Mouse (Mus musculus) intestine, embryonic 15.5 days (tissue): ENCODE measurements around the gene St3gal5. TPM values are rescaled to one million over a fixed set of nuclear protein-coding genes. Genes with fewer than 3 reads are reported as not detected.
"Not testable (repeated sequence)": the region's sequence is repeated elsewhere in the genome, so short reads cannot be mapped to it uniquely, and the experiment has no call there.

Experiments used
- ATAC-seq: fragments of 200-750 bp; cut with Nextera tagmentation; 2 replicates; pipeline ENCODE4 v1.8.0; 2017; ENCODE audit warnings: moderate TSS enrichment, moderate library complexity
- H3K27ac ChIP-seq: fragments of 300-500 bp; sonication (generic); 2 replicates; pipeline ENCODE4 v1.5.1; 2015; ENCODE audit warnings: mild to moderate bottlenecking, inconsistent platforms
- H3K27me3 ChIP-seq: fragments of 300-500 bp; sonication (generic); replicated peaks from 2 replicates; pipeline ENCODE4 v1.6.1; 2015; ENCODE audit warnings: inconsistent platforms
- H3K36me3 ChIP-seq: fragments of 300-500 bp; sonication (generic); 2 replicates; pipeline ENCODE4 v1.6.1; 2015; ENCODE audit warnings: inconsistent platforms
- H3K4me1 ChIP-seq: fragments of 300-500 bp; sonication (generic); replicated peaks from 2 replicates; pipeline ENCODE4 v1.6.1; 2015; ENCODE audit warnings: inconsistent platforms
- H3K4me2 ChIP-seq: fragments of 300-500 bp; sonication (generic); replicated peaks from 2 replicates; pipeline ENCODE4 v1.6.1; 2015; ENCODE audit warnings: mild to moderate bottlenecking, inconsistent platforms
- H3K4me3 ChIP-seq: fragments of 300-500 bp; sonication (generic); replicated peaks from 2 replicates; pipeline ENCODE4 v1.5.1; 2015; ENCODE audit warnings: inconsistent platforms
- H3K9ac ChIP-seq: fragments of 300-500 bp; sonication (generic); 2 replicates; pipeline ENCODE4 v1.6.1; 2015; ENCODE audit warnings: inconsistent platforms
- H3K9me3 ChIP-seq: fragments of 300-500 bp; sonication (generic); 2 replicates; pipeline ENCODE4 v1.6.1; 2016; ENCODE audit warnings: inconsistent platforms
- WGBS: fragments of 180-500 bp; shearing (Covaris S2); methylation state at CpG from one replicate; pipeline ENCODE4 v1.1.7; 2015; 5-methylcytosine and 5-hydroxymethylcytosine counted together
- polyA plus RNA-seq: library from polyadenylated mRNA; unstranded; fragments of >200 nt; fragmentation: Nextera tagmentation; extraction: Ambion mirVana; gene quantifications from 2 replicates; pipeline ENCODE4 v1.2.1, GENCODE M21; 2015

The St3gal5 gene
- polyA plus RNA-seq, 1 experiment from 2014 or later, result 19.4 TPM

DNA sequence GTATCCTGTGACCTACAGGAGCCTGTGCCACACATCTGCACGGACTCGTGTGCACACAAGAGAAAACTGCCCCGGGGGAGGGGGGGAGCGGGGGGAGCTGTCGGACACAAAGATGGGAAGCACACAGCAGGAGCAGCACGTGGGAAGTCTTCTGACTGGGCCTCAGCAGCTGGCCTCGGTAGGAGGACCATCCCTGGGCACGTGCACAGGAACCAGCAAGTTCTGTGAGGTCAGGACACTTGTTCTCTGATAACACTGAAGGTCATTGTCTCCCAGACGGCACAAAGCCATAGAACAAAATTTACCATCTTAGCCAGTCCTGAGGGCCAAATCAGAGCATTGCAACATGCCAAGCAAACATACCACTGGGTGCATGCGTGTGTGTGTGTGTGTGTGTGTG, 43.8 kb downstream of the St3gal5 start:
- H3K36me3 ChIP-seq, result no peaks in the 10 kb centered on the region; the same call in 1 of the 2 replicates
- no peaks in the 10 kb centered on the region for H3K27me3 ChIP-seq
- no peak for ATAC-seq
- H3K4me3 ChIP-seq, result no peak overlapping the region
- no peak overlapping the region for H3K27ac ChIP-seq
- WGBS, result 62% methylated on average over 10 of the region's 10 CpGs
- no peaks in the 10 kb centered on the region for H3K9me3 ChIP-seq
- 0 out of 2 replicates have a peak, but pooled peaks cover 3% of the 10 kb centered on the region for H3K4me1 ChIP-seq
- H3K9ac ChIP-seq, result no peak overlapping the region
- H3K4me2 ChIP-seq, result no peak overlapping the region

- no peaks in the 10 kb centered on the region for H3K9me3 ChIP-seq
- WGBS, result 91% methylated on average over 4 of the region's 4 CpGs
- no peaks in the 10 kb centered on the region; the same call in 1 of the 2 replicates for H3K36me3 ChIP-seq
- H3K9ac ChIP-seq, result no peak overlapping the region
- H3K27me3 ChIP-seq, result no peaks in the 10 kb centered on the region
- no peak for ATAC-seq
- no peak overlapping the region for H3K27ac ChIP-seq
- H3K4me2 ChIP-seq, result no peak overlapping the region
- 0 out of 2 replicates have a peak, but pooled peaks cover 3% of the 10 kb centered on the region for H3K4me1 ChIP-seq
- H3K4me3 ChIP-seq, result no peak overlapping the region
Observed at GRCm38 (mm10) chr6:72142561-72142960, 45.2 kb downstream of the St3gal5 start.

DNA sequence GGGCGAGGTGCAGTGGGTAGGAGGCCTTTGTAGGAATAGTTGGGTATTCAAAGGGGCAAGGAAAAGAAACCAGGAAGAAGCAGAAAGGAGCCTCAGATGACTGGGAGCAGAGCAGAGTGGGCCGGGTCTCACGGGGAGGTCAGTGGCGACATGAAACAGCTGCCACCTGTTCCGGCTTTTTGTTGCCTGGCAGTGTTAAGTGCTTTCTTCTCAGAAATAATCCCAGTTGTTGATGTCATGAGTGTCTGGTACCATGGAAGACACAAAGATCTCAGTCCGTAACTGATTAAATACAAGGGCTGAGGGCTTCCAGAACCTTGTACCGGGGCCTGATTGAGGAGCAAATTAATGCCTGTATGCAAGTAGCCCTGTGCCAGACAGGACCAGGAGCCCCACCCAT, 47.0 kb downstream of the St3gal5 start:
- H3K9ac ChIP-seq, result no peak overlapping the region
- H3K27ac ChIP-seq, result no peak overlapping the region
- no peak overlapping the region for H3K4me3 ChIP-seq
- H3K4me1 ChIP-seq, result 0 out of 2 replicates have a peak, but pooled peaks cover 3% of the 10 kb centered on the region
- no peak overlapping the region for H3K4me2 ChIP-seq
- H3K9me3 ChIP-seq, result no peaks in the 10 kb centered on the region
- no peaks in the 10 kb centered on the region for H3K27me3 ChIP-seq
- ATAC-seq, result no peak
- H3K36me3 ChIP-seq, result peaks cover 5% of the 10 kb centered on the region
- WGBS, result 51% methylated on average over 7 of the region's 7 CpGs

DNA sequence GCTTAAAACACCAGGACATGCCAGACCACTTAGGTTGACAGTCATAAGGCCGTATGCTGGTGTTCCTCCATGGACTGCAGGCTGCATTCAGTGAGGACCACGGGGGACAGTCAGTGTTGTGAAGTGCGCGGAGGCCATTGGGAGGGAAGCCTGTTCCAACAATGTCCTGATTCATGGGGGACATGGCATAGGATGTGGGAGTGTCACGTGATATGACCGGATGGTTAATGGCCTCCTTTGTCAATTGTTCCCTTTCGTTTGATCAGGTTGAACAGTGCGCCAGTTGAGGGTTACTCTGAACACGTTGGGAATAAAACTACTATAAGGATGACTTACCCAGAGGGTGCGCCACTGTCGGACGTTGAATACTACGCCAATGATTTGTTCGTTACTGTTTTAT, 49.4 kb downstream of the St3gal5 start:
- Histone ChIP-seq H3K9ac (no peak overlapping the region), H3K27ac (no peak overlapping the region), H3K4me2 (no peak overlapping the region), H3K9me3 (no peaks in the 10 kb centered on the region), H3K36me3 (peaks cover 7% of the 10 kb centered on the region), H3K4me1 (0 out of 2 replicates have a peak, but pooled peaks cover 3% of the 10 kb centered on the region), H3K4me3 (no peak overlapping the region), H3K27me3 (no peaks in the 10 kb centered on the region)
- ATAC-seq, result no peak
- 85% methylated on average over 14 of the region's 14 CpGs for WGBS

DNA sequence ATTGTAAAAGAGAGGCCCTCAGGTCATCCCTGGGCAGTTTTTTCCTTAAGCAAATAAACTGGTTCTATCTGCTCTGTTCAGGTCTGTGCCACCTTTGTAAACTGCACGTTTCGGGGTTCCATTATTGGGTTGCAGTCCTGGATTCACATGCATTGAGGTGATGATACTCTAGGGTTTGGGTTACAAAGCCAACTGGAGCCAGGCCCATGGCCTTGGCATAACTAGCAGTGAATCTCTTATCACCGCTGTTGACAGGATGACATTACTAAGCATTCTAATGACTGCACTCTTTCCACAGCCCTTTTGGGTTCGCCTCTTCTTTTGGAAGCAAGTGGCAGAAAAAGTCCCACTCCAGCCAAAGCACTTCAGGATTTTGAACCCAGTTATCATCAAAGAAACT, 51.3 kb downstream of the St3gal5 start:
- peaks cover 7% of the 10 kb centered on the region for H3K36me3 ChIP-seq
- 0 out of 2 replicates have a peak, but pooled peaks cover 3% of the 10 kb centered on the region for H3K4me1 ChIP-seq
- H3K4me2 ChIP-seq, result no peak overlapping the region
- 90% methylated on average over 4 of the region's 4 CpGs for WGBS
- no peaks in the 10 kb centered on the region for H3K27me3 ChIP-seq
- H3K27ac ChIP-seq, result no peak overlapping the region
- H3K4me3 ChIP-seq, result no peak overlapping the region
- no peaks in the 10 kb centered on the region for H3K9me3 ChIP-seq
- no peak for ATAC-seq
- no peak overlapping the region for H3K9ac ChIP-seq

GRCm38 (mm10) chr6:72149797-72150196, 52.4 kb downstream of the St3gal5 start:
- Histone ChIP-seq H3K9me3 (no peaks in the 10 kb centered on the region), H3K4me2 (no peak overlapping the region), H3K36me3 (peaks cover 7% of the 10 kb centered on the region), H3K4me1 (no peaks in the 10 kb centered on the region), H3K27me3 (no peaks in the 10 kb centered on the region), H3K4me3 (no peak overlapping the region), H3K9ac (no peak overlapping the region), H3K27ac (no peak overlapping the region)
- no peak for ATAC-seq
- 82% methylated on average over 3 of the region's 3 CpGs for WGBS

DNA sequence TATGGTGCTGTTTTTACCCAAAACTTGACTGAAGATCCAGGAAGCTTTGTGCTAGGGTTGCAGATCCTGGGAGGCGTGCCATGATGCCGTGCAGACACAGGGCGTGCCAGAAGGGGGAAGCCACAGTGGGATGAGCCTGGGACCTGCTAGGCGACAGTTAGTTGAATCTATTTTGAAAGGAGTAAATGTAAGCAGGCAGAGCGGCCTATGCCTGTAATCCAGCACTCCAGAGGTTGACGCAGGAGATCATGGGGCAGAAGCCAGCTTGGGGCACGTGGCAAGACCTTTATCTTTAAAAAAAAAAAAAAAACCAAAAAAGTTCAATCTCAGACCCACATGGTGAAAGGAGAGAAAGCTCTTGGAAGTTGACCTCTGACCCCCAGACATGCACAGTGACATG, 55.3 kb downstream of the St3gal5 start:
- no peak for ATAC-seq

DNA sequence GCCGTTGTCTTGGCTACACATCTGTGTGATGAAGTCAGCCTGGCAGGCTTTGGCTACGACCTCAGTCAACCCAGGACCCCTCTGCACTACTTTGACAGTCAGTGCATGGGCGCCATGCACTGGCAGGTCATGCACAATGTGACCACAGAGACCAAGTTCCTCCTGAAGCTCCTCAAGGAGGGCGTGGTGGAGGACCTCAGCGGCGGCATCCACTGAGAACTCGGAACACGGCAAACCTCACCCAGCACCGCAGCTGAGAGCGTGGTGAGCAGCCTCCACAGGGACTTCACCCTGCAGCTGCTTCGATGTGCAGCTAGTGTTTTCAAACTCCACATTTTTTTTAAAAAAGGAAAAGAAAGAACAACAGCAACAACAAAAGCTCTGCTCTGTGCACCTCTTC, 56.1 kb downstream of the St3gal5 start:
- Histone ChIP-seq H3K9ac (no peak overlapping the region), H3K36me3 (peaks cover 5% of the 10 kb centered on the region), H3K27me3 (no peaks in the 10 kb centered on the region), H3K4me1 (no peaks in the 10 kb centered on the region), H3K27ac (no peak overlapping the region), H3K4me3 (no peak overlapping the region), H3K9me3 (no peaks in the 10 kb centered on the region), H3K4me2 (no peak overlapping the region)
- 69% methylated on average over 11 of the region's 11 CpGs for WGBS
- ATAC-seq, result no peak

More for the DNA sequence above, 55.3 kb downstream of the St3gal5 start:
- Histone ChIP-seq H3K9ac (no peak overlapping the region), H3K4me2 (no peak overlapping the region), H3K27me3 (no peaks in the 10 kb centered on the region), H3K9me3 (no peaks in the 10 kb centered on the region), H3K27ac (no peak overlapping the region), H3K4me1 (no peaks in the 10 kb centered on the region), H3K4me3 (no peak overlapping the region), H3K36me3 (peaks cover 7% of the 10 kb centered on the region)
- WGBS, result 89% methylated on average over 7 of the region's 7 CpGs

GRCm38 (mm10) chr6:72154008-72154407, 56.6 kb downstream of the St3gal5 start:
- H3K27ac ChIP-seq, H3K27me3 ChIP-seq, H3K4me1 ChIP-seq, H3K4me3 ChIP-seq, H3K9me3 ChIP-seq, H3K4me2 ChIP-seq, H3K36me3 ChIP-seq, H3K9ac ChIP-seq, ATAC-seq: not testable (repeated sequence)
- WGBS, result 77% methylated on average over 5 of the region's 5 CpGs

GRCm38 (mm10) chr6:72154938-72155531, 57.6 kb downstream of the St3gal5 start:
- Histone ChIP-seq H3K9ac (no peak overlapping the region), H3K4me3 (no peak overlapping the region), H3K27me3 (no peaks in the 10 kb centered on the region), H3K36me3 (no peaks in the 10 kb centered on the region), H3K4me2 (no peak overlapping the region), H3K9me3 (no peaks in the 10 kb centered on the region), H3K4me1 (no peaks in the 10 kb centered on the region), H3K27ac (no peak overlapping the region)
- WGBS, result 86% methylated on average over 7 of the region's 7 CpGs
- no peak for ATAC-seq

- H3K4me2 ChIP-seq, result no peak overlapping the region
- H3K27ac ChIP-seq, result no peak overlapping the region
- WGBS, result 89% methylated on average over 8 of the region's 8 CpGs
Observed at GRCm38 (mm10) chr6:72155649-72156048, 58.3 kb downstream of the St3gal5 start.

DNA sequence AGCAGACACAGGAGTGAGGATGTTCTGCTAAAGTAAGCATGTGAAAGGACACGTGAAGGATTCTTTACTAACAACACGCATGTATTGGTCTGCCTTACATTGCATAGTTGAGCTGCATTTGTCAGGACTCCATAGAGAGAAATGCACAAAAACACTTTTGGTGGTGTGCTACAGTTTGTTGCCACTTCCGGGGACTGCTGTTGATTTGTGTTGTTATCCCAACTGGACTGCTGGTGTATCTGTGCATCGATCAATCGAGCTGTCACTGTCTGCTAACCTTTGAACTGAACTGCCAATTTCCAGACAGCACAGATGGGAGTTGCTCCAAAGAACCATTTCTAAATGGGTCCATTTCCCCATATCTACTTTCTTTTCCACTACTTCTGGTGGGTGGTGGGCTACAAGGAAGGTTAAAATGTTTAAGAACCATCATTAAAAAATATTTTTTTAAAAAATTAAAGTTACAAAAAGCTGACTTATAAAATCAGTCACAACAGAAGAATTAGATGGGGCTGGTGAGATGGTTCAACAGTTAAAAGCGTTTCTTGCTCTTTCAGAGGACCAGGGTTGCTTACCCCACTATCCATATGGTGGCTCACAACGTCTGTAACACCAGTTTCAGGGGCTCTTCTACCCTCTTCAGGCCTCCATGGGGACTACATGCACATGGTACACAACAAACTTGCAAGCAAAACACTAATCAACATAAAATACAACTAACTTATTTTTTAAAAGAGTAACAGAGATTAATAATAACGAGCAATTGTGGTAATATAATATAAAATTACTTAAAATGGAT, 61.8 kb downstream of the St3gal5 start:
- Histone ChIP-seq H3K36me3 (no peaks in the 10 kb centered on the region), H3K27me3 (no peaks in the 10 kb centered on the region), H3K9ac (no peak overlapping the region), H3K4me3 (no peak overlapping the region), H3K4me1 (no peaks in the 10 kb centered on the region), H3K4me2 (no peak overlapping the region), H3K9me3 (no peaks in the 10 kb centered on the region), H3K27ac (no peak overlapping the region)
- no peak for ATAC-seq
- 82% methylated on average over 8 of the region's 8 CpGs for WGBS

More at GRCm38 (mm10) chr6:72155649-72156048, 58.3 kb downstream of the St3gal5 start:
- no peaks in the 10 kb centered on the region for H3K9me3 ChIP-seq
- H3K36me3 ChIP-seq, result no peaks in the 10 kb centered on the region
- no peak for ATAC-seq
- no peak overlapping the region for H3K9ac ChIP-seq
- no peaks in the 10 kb centered on the region for H3K27me3 ChIP-seq
- no peak overlapping the region for H3K4me3 ChIP-seq
- no peaks in the 10 kb centered on the region for H3K4me1 ChIP-seq
